Mouse (Mus musculus): ENCODE data around the gene Itga8. TPM values are rescaled to one million over a fixed set of nuclear protein-coding genes. Genes with fewer than 3 reads are reported as not detected.

Itga8 gene
- polyA plus RNA-seq, 1 experiment from 2014 or later = 3.2 TPM

GRCm38 (mm10) chr2:12318036-12318435 lies 16.3 kb upstream of the Itga8 start:
- Histone ChIP-seq H3K4me1 (replicated peaks) (peaks cover 5% of the 10 kb centered on the region; the same call in 1 of the 2 replicates), H3K27ac (no peak overlapping the region), H3K4me3 (no peak overlapping the region), H3K9me3 (no peaks in the 10 kb centered on the region), H3K36me3 (no peaks in the 10 kb centered on the region), H3K27me3 (ENCODE audit: insufficient read depth, poor library complexity, severe bottlenecking) (no peaks in the 10 kb centered on the region)
- WGBS = 92% methylated on average over 4 of the region's 4 CpGs
- no peak for DNase-seq (ENCODE audit: low spot score)

GRCm38 (mm10) chr2:12317343-12317742 lies 15.6 kb upstream of the Itga8 start:
- Histone ChIP-seq H3K9me3 (no peaks in the 10 kb centered on the region), H3K4me1 (replicated peaks) (peaks cover 5% of the 10 kb centered on the region; the same call in 1 of the 2 replicates), H3K4me3 (no peak overlapping the region), H3K27me3 (ENCODE audit: insufficient read depth, poor library complexity, severe bottlenecking) (no peaks in the 10 kb centered on the region), H3K27ac (no peak overlapping the region), H3K36me3 (no peaks in the 10 kb centered on the region)
- WGBS = 85% methylated on average over 5 of the region's 5 CpGs
- DNase-seq (ENCODE audit: low spot score) = no peak

GRCm38 (mm10) chr2:12316361-12316760 lies 14.6 kb upstream of the Itga8 start:
- DNase-seq (ENCODE audit: low spot score) = no peak
- Histone ChIP-seq H3K9me3 (no peaks in the 10 kb centered on the region), H3K27ac (peak overlapping the region; percentile 8; the same call in 1 of the 2 replicates), H3K4me3 (no peak overlapping the region), H3K27me3 (ENCODE audit: insufficient read depth, poor library complexity, severe bottlenecking) (no peaks in the 10 kb centered on the region), H3K4me1 (replicated peaks) (peaks cover 5% of the 10 kb centered on the region; the same call in 1 of the 2 replicates), H3K36me3 (no peaks in the 10 kb centered on the region)
- WGBS = 29% methylated on average over 7 of the region's 7 CpGs

DNA sequence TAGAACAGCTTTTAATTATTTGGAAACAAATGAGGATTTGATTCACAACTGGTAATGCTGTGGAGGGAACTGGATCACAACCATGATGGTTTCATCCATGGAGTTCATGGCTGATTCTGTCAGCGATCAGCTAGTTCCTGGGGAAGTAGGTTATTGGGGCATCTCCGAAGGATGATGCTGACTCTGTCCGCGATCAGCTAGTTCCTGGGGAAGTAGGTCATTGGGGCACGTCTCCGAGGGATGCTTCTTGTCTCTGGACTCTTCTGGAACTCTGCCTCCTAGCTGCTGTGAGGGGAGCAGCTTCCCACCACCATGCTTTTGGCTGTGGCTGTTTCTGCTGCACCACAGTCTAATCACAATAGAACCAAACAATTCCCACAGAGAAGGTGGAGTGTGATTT lies 12.3 kb upstream of the Itga8 start:
- H3K4me1 ChIP-seq (replicated peaks) = peaks cover 5% of the 10 kb centered on the region; the same call in 1 of the 2 replicates
- H3K9me3 ChIP-seq = no peaks in the 10 kb centered on the region
- 78% methylated on average over 6 of the region's 6 CpGs for WGBS
- no peaks in the 10 kb centered on the region for H3K27me3 ChIP-seq (ENCODE audit: insufficient read depth, poor library complexity, severe bottlenecking)
- no peaks in the 10 kb centered on the region for H3K36me3 ChIP-seq
- DNase-seq (ENCODE audit: low spot score) = no peak
- H3K27ac ChIP-seq = no peak overlapping the region
- H3K4me3 ChIP-seq = no peak overlapping the region

- no peak overlapping the region for H3K27ac ChIP-seq
- no peaks in the 10 kb centered on the region for H3K9me3 ChIP-seq
- no peak overlapping the region for H3K4me3 ChIP-seq
- no peaks in the 10 kb centered on the region for H3K4me1 ChIP-seq (replicated peaks)
- DNase-seq (ENCODE audit: low spot score) = no peak
- no peaks in the 10 kb centered on the region for H3K27me3 ChIP-seq (ENCODE audit: insufficient read depth, poor library complexity, severe bottlenecking)
- H3K36me3 ChIP-seq = no peaks in the 10 kb centered on the region
Measured at GRCm38 (mm10) chr2:12308466-12308865, 6.7 kb upstream of the Itga8 start.

- Histone ChIP-seq H3K27me3 (ENCODE audit: insufficient read depth, poor library complexity, severe bottlenecking) (0 out of 2 replicates have a peak, but pooled peaks cover under 1% of the 10 kb centered on the region), H3K9me3 (no peaks in the 10 kb centered on the region), H3K27ac (no peak overlapping the region), H3K4me1 (replicated peaks) (no peaks in the 10 kb centered on the region), H3K36me3 (no peaks in the 10 kb centered on the region), H3K4me3 (no peak overlapping the region)
- DNase-seq (ENCODE audit: low spot score) = no peak
Measured at GRCm38 (mm10) chr2:12307311-12307710, 5.6 kb upstream of the Itga8 start.

DNA sequence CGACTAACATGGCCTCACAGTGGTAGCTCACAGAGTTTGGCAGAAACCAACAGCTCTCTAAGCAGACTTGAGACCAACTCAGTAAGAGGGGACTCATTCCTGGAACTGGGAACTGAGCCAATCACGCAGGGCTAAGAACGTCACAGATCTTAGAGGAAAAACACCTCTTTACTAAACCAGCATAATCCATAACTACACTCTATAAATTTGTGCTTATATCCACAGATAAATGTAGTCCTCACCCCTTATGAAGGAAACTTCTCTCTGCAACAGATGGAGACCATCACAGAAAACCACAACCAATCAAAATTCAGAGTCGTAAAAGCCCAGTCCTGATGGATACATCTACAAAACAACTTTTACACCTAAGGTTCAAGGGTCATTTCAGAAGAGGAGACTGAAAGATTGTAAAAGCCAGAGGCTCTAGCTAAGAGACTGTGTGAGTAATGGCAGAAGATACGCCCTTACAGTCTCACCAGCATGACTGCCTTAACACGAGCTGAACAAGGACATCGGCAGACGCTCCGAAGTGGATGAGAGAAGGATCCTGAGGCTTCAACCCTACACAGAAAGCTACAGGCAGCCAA lies 3.4 kb upstream of the Itga8 start:
- Histone ChIP-seq H3K4me3 (no peak overlapping the region), H3K27me3 (ENCODE audit: insufficient read depth, poor library complexity, severe bottlenecking) (peaks cover 14% of the 10 kb centered on the region), H3K27ac (no peak overlapping the region), H3K36me3 (no peaks in the 10 kb centered on the region), H3K9me3 (no peaks in the 10 kb centered on the region), H3K4me1 (replicated peaks) (peaks cover 8% of the 10 kb centered on the region; the same call in 1 of the 2 replicates)
- no peak for DNase-seq (ENCODE audit: low spot score)
- 91% methylated on average over 9 of the region's 9 CpGs for WGBS

DNA sequence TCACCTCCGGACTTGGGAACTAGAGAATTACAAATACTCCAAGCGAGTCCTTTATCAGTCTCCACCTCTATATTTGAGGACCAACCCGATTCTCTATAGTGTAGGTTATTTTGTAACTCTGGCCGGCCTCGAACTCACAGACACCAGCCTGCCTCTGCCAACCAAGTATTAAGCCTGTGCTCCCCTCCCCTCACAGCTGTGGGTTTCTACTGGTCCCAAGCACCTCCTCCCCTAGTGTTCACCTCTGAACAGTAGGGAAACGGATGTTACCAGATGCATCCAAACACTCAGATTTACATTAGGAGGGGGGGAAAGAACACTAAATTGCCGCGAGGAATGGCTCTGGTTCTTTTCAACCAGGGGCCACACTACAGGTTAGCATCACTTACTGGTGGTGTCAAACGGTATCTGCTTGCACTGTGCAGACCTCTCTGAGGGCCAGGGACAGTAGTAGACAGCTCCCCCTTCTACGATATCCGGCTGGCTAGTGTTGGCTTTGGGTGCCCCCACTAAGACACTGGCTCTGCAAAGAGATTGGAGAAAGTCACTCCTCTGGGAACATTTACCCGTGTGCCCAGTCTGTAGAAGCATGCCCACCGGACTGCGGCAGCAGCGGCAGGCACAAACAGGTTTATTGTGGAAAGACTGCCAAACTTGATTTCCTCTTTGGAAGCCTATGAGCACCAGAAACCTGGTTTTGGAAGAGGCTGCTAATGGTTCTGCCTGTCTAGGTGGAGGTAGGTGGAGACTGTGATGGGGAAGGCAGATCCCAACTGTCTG lies 1.1 kb downstream of the Itga8 start:
- H3K27me3 ChIP-seq (ENCODE audit: insufficient read depth, poor library complexity, severe bottlenecking) = peaks cover 18% of the 10 kb centered on the region
- DNase-seq (ENCODE audit: low spot score) = peak; percentile 11
- peaks cover 8% of the 10 kb centered on the region; the same call in 1 of the 2 replicates for H3K4me1 ChIP-seq (replicated peaks)
- 0 out of 2 replicates have a peak overlapping the region, but pooled peaks have one; percentile 85 for H3K27ac ChIP-seq
- H3K4me3 ChIP-seq = peak overlapping the region; percentile 74
- H3K36me3 ChIP-seq = no peaks in the 10 kb centered on the region
- 74% methylated on average over 15 of the region's 15 CpGs for WGBS
- no peaks in the 10 kb centered on the region for H3K9me3 ChIP-seq

DNA sequence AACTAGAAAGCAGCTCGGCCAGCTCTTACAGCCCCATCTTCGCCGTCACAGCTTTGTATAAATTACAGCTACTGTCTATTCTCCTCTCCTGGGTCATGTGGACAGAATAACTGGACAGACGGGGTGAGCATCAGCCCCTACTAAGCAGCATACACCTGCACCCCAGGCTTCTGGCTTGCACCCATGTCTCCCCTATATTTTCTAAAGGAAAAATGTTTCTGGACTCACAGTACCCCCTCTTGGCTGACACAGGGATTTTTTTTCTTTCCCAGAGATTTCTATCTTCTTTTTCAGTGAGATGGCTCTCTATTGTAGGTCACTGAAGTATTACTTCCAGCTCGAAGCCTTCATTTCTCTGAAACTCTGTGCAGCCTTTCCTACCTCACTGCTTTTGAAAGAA lies 4.4 kb downstream of the Itga8 start:
- Histone ChIP-seq H3K9me3 (no peaks in the 10 kb centered on the region), H3K4me1 (replicated peaks) (peaks cover 18% of the 10 kb centered on the region; the same call in 1 of the 2 replicates), H3K4me3 (no peak overlapping the region), H3K27me3 (ENCODE audit: insufficient read depth, poor library complexity, severe bottlenecking) (peaks cover 17% of the 10 kb centered on the region), H3K27ac (no peak overlapping the region), H3K36me3 (no peaks in the 10 kb centered on the region)
- WGBS = 85% methylated on average over 5 of the region's 5 CpGs
- no peak for DNase-seq (ENCODE audit: low spot score)

- no peaks in the 10 kb centered on the region for H3K36me3 ChIP-seq
- 85% methylated on average over 6 of the region's 6 CpGs for WGBS
- peaks cover 4% of the 10 kb centered on the region; the same call in 1 of the 2 replicates for H3K27me3 ChIP-seq (ENCODE audit: insufficient read depth, poor library complexity, severe bottlenecking)
- H3K9me3 ChIP-seq = no peaks in the 10 kb centered on the region
- H3K27ac ChIP-seq = no peak overlapping the region
- peaks cover 10% of the 10 kb centered on the region; the same call in 1 of the 2 replicates for H3K4me1 ChIP-seq (replicated peaks)
- no peak overlapping the region for H3K4me3 ChIP-seq
- DNase-seq (ENCODE audit: low spot score) = no peak
Measured at GRCm38 (mm10) chr2:12295150-12295549, 6.6 kb downstream of the Itga8 start.

DNA sequence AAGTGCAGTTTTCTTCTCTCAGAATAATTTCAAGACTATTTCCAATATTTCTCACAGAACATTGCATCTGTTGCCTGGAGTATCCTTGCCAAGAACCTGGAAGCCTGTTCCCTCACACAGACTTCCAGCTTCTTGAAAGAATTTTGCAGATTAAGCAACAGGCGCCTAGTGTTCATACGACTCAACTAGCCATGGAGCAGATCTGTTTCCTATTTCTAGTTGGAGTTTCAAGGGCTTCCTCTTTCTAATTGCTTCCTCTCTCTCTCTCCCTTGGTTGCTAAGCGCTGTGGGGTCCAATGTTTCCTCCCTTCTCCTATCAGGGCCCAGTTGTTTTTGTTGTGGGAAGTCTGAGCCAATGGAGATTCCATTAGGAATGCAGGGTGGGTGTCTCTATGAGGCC lies 7.7 kb downstream of the Itga8 start:
- Histone ChIP-seq H3K4me3 (no peak overlapping the region), H3K27ac (no peak overlapping the region), H3K27me3 (ENCODE audit: insufficient read depth, poor library complexity, severe bottlenecking) (no peaks in the 10 kb centered on the region), H3K4me1 (replicated peaks) (peaks cover 10% of the 10 kb centered on the region; the same call in 1 of the 2 replicates), H3K9me3 (no peaks in the 10 kb centered on the region), H3K36me3 (no peaks in the 10 kb centered on the region)
- DNase-seq (ENCODE audit: low spot score) = no peak
- WGBS = 81% methylated on average over 3 of the region's 3 CpGs

DNA sequence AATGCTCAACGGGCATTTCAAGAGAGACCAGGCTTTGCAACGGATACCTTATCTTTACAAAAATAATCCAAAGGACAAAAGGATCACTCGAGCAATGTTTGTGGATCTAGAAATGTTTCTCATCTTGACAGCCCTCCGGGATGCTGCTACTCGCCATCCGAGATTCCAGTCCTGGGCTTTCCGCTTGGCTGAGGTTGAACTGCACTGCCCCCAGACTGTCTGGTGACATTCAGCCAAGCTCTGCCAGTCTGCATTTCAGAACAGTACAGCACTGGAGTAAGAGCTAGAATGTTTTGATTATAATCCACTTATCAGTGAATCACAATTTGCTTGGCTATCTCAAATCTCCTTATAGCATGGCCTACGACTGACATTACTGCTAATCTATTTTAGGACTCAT lies 8.3 kb downstream of the Itga8 start:
- no peaks in the 10 kb centered on the region for H3K9me3 ChIP-seq
- H3K27ac ChIP-seq = no peak overlapping the region
- DNase-seq (ENCODE audit: low spot score) = no peak
- no peaks in the 10 kb centered on the region for H3K27me3 ChIP-seq (ENCODE audit: insufficient read depth, poor library complexity, severe bottlenecking)
- peaks cover 10% of the 10 kb centered on the region; the same call in 1 of the 2 replicates for H3K4me1 ChIP-seq (replicated peaks)
- 68% methylated on average over 8 of the region's 8 CpGs for WGBS
- H3K36me3 ChIP-seq = no peaks in the 10 kb centered on the region
- H3K4me3 ChIP-seq = no peak overlapping the region

Data from hindbrain, embryonic 10.5 days (tissue).